Mouse (Mus musculus) stomach, embryonic 15.5 days (tissue): ENCODE measurements around the gene Foxo4. TPM values are rescaled to one million over a fixed set of nuclear protein-coding genes. Genes with fewer than 3 reads are reported as not detected.

Experiments
- ATAC-seq: fragments of 200-750 bp; cut with Nextera tagmentation; 2 replicates; pipeline ENCODE4 v1.8.0; 2017; ENCODE audit warnings: low read depth, moderate number of reproducible peaks, moderate TSS enrichment; ENCODE audit not compliant: insufficient read depth, low FRiP score
- H3K27ac ChIP-seq: fragments of 300-500 bp; sonication (generic); 2 replicates; pipeline ENCODE4 v1.5.1; 2015; ENCODE audit warnings: mild to moderate bottlenecking, inconsistent platforms
- H3K27me3 ChIP-seq: fragments of 300-500 bp; sonication (generic); replicated peaks from 2 replicates; pipeline ENCODE4 v1.6.1; 2015; ENCODE audit warnings: inconsistent platforms
- H3K36me3 ChIP-seq: fragments of 300-500 bp; sonication (generic); 2 replicates; pipeline ENCODE4 v1.6.1; 2015; ENCODE audit warnings: inconsistent platforms
- H3K4me1 ChIP-seq: fragments of 300-500 bp; sonication (generic); 2 replicates; pipeline ENCODE4 v1.6.1; 2015; ENCODE audit warnings: inconsistent platforms
- H3K4me2 ChIP-seq: fragments of 300-500 bp; sonication (generic); 2 replicates; pipeline ENCODE4 v1.6.1; 2015; ENCODE audit warnings: mild to moderate bottlenecking, inconsistent platforms
- H3K4me3 ChIP-seq: fragments of 300-500 bp; sonication (generic); replicated peaks from 2 replicates; pipeline ENCODE4 v1.5.1; 2015; ENCODE audit warnings: inconsistent platforms
- H3K9ac ChIP-seq: fragments of 300-500 bp; sonication (generic); 2 replicates; pipeline ENCODE4 v1.6.1; 2015; ENCODE audit warnings: inconsistent platforms
- H3K9me3 ChIP-seq: fragments of 300-500 bp; sonication (generic); 2 replicates; pipeline ENCODE4 v1.6.1; 2016; ENCODE audit warnings: inconsistent platforms
- WGBS: fragments of 180-500 bp; shearing (Covaris S2); methylation state at CpG from one replicate; pipeline ENCODE4 v1.1.7; 2015; 5-methylcytosine and 5-hydroxymethylcytosine counted together
- polyA plus RNA-seq: library from polyadenylated mRNA; unstranded; fragments of >200 nt; fragmentation: Nextera tagmentation; extraction: Ambion mirVana; gene quantifications from 2 replicates; pipeline ENCODE4 v1.2.1, GENCODE M21; 2015

The Foxo4 gene
- polyA plus RNA-seq, 1 experiment from 2014 or later = 2.1 TPM

- H3K36me3 ChIP-seq = no peaks in the 10 kb centered on the region; the same call in 1 of the 2 replicates
- no peaks in the 10 kb centered on the region for H3K4me1 ChIP-seq
- H3K4me3 ChIP-seq = peak overlapping the region; percentile 37
- peak overlapping the region; percentile 52 for H3K4me2 ChIP-seq
- H3K27me3 ChIP-seq = no peaks in the 10 kb centered on the region
- no peak overlapping the region for H3K27ac ChIP-seq
- WGBS = 24% methylated on average over 12 of the region's 13 CpGs
- no peak overlapping the region for H3K9ac ChIP-seq
- H3K9me3 ChIP-seq = no peaks in the 10 kb centered on the region
- ATAC-seq = no peak
Measured at GRCm38 (mm10) chrX:101299473-101300426, 45.4 kb downstream of the Foxo4 start.

GRCm38 (mm10) chrX:101300427-101301030, 46.2 kb downstream of the Foxo4 start:
- Histone ChIP-seq H3K4me3 (peak overlapping the region; percentile 37), H3K36me3 (no peaks in the 10 kb centered on the region; the same call in 1 of the 2 replicates), H3K27ac (no peak overlapping the region), H3K4me2 (peak overlapping the region; percentile 52), H3K4me1 (no peaks in the 10 kb centered on the region), H3K9ac (no peak overlapping the region), H3K9me3 (no peaks in the 10 kb centered on the region), H3K27me3 (no peaks in the 10 kb centered on the region)
- no peak for ATAC-seq
- WGBS = 50% methylated on average over 13 of the region's 13 CpGs

DNA sequence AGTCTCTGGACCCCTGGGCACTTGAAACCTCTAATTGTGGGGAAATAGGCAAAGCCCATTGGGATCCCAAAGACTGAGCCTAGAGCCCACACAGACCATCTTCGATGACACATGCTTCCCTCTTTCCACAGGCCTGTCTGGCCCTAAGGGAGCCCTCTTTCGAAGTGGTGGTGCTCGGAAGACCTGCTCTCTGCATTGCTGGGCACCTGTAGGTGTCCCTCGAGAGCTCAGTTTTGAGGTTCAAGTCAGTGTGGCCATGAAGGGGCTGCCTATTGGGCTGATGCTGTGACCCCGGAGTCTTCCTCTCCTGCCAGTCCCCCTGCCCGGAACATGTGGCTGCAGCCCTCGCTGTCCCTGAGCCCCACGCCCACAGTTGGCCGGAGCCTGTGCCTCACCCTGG, 47.3 kb downstream of the Foxo4 start:
- H3K27me3 ChIP-seq = no peaks in the 10 kb centered on the region
- no peaks in the 10 kb centered on the region for H3K36me3 ChIP-seq
- no peak overlapping the region for H3K4me3 ChIP-seq
- H3K4me1 ChIP-seq = no peaks in the 10 kb centered on the region
- 78% methylated on average over 9 of the region's 9 CpGs for WGBS
- no peaks in the 10 kb centered on the region for H3K9me3 ChIP-seq
- no peak overlapping the region for H3K9ac ChIP-seq
- no peak overlapping the region for H3K27ac ChIP-seq
- no peak for ATAC-seq
- no peak overlapping the region for H3K4me2 ChIP-seq

DNA sequence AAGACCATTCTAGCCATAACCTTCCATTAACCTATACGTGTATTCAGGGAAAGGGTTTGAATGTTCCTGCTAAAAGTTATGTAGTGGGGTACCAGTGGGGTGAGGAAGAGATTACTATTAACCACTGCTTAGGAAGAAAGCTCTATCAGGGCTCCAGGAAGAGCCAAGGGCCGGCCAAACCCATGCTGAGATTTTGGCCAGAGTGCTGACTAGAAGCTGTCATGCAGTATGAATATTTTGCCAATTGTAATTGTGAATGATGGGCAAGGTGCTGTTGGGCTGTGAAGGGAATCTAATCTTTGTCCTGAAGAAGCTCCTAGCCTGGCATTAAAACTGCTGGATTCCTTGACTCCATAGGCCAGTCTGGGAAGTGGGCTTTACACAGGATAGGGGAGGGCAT, 50.3 kb downstream of the Foxo4 start:
- Histone ChIP-seq H3K4me3 (no peak overlapping the region), H3K27ac (no peak overlapping the region), H3K27me3 (no peaks in the 10 kb centered on the region), H3K9me3 (no peaks in the 10 kb centered on the region), H3K4me2 (no peak overlapping the region), H3K9ac (no peak overlapping the region), H3K36me3 (no peaks in the 10 kb centered on the region), H3K4me1 (no peaks in the 10 kb centered on the region)
- ATAC-seq = no peak
- WGBS = 81% methylated on average over 2 of the region's 2 CpGs

GRCm38 (mm10) chrX:101309299-101309698, 55.0 kb downstream of the Foxo4 start:
- Histone ChIP-seq H3K9ac (no peak overlapping the region), H3K4me2 (no peak overlapping the region), H3K4me3 (no peak overlapping the region), H3K27ac (no peak overlapping the region), H3K36me3 (no peaks in the 10 kb centered on the region), H3K27me3 (no peaks in the 10 kb centered on the region), H3K4me1 (no peaks in the 10 kb centered on the region), H3K9me3 (no peaks in the 10 kb centered on the region)
- ATAC-seq = no peak
- WGBS = 93% methylated on average over 5 of the region's 5 CpGs

Other genes starting within 250 kb of the Foxo4 start
- 0.13 and 0.14 TPM in 2 replicates for gene Tex11, start 194.9 kb upstream of the Foxo4 start, polyA plus RNA-seq
- gene Slc7a3, start 168.5 kb upstream of the Foxo4 start, polyA plus RNA-seq = 2.7 and 2.8 TPM in 2 replicates
- 47.7 and 51.8 TPM in 2 replicates for gene Snx12, start 32.0 kb upstream of the Foxo4 start, polyA plus RNA-seq
- gene Gm614, start 9.5 kb downstream of the Foxo4 start, polyA plus RNA-seq = not detected in 2 replicates
- gene Il2rg, start 13.7 kb downstream of the Foxo4 start, polyA plus RNA-seq = 13.5 and 13.9 TPM in 2 replicates
- gene Gm20489, start 14.5 kb downstream of the Foxo4 start, polyA plus RNA-seq = not detected in 2 replicates
- 23.7 and 29.6 TPM in 2 replicates for gene Med12, start 19.5 kb downstream of the Foxo4 start, polyA plus RNA-seq
- gene Nlgn3, start 44.6 kb downstream of the Foxo4 start, polyA plus RNA-seq = 4.7 and 5.6 TPM in 2 replicates
- gene Gjb1, start 121.8 kb downstream of the Foxo4 start, polyA plus RNA-seq = 29.2 and 32.0 TPM in 2 replicates
- gene Zmym3, start 166.3 kb downstream of the Foxo4 start, polyA plus RNA-seq = 24.8 and 26.8 TPM in 2 replicates
- 325 and 355 TPM in 2 replicates for gene Nono, start 174.8 kb downstream of the Foxo4 start, polyA plus RNA-seq
- 1.8 and 4.2 TPM in 2 replicates for gene Itgb1bp2, start 194.6 kb downstream of the Foxo4 start, polyA plus RNA-seq